Mouse (Mus musculus) cerebellum, adult 2 months (tissue): ENCODE measurements around the gene Blcap.

ENCODE experiments used
- CTCF ChIP-seq: fragments of 200-500 bp; IDR thresholded peaks from 2 replicates; pipeline ENCODE4 v1.5.1; 2011; ENCODE audit warnings: low read depth, mild to moderate bottlenecking, control low read depth, low read length, moderate library complexity, borderline replicate concordance; ENCODE audit not compliant: insufficient read depth
- POLR2A ChIP-seq: fragments of 200-500 bp; IDR thresholded peaks from 2 replicates; pipeline ENCODE4 v1.6.1; 2011; ENCODE audit warnings: low read length, control low read depth, borderline replicate concordance; ENCODE audit not compliant: insufficient read depth

- no peak for TF ChIP-seq POLR2A
- TF ChIP-seq CTCF, result no peak
Measured at GRCm38 (mm10) chr2:157601435-157601839, 30.4 kb upstream of the Blcap start.
